Mouse (Mus musculus): ENCODE results near the gene Zc3h4. TPM values are rescaled to one million over a fixed set of nuclear protein-coding genes. Genes with fewer than 3 reads are reported as not detected.

The Zc3h4 gene
- polyA plus RNA-seq, 1 experiment = 47.2 TPM

DNA sequence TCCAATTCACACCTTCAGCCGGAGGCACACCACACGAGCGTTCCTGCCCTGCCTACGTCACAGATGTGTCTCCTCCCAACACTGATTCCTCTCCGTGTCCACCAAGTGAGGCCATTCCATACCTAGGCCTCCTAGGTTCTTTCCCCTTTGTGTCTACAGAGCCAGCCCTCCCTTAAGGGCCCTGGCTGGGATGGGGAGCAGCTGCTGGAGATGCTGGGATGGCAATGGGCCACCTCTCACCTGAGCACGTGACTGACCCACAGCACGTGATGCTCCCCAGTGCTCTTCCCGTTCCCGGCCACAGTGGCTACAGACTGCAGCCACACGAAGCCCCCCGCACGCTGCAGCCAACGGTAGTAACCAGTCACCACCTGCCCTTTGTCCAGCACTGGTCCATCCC lies 59.9 kb downstream of the Zc3h4 start:
- Histone ChIP-seq H3K4me1 (ENCODE audit: control insufficient read depth, insufficient read depth, insufficient read length) (no peaks in the 10 kb centered on the region), H3K27ac (ENCODE audit: insufficient read depth, low read length) (no peak overlapping the region), H3K27me3 (ENCODE audit: control insufficient read depth, insufficient read depth, low read length) (no peaks in the 10 kb centered on the region), H3K36me3 (ENCODE audit: control insufficient read depth, insufficient read depth, low read length) (peaks cover 9% of the 10 kb centered on the region), H3K4me3 (ENCODE audit: extremely low read depth, insufficient read depth, insufficient read length) (no peak overlapping the region)
- no peak for DNase-seq (ENCODE audit: low read depth in 1 of 2, low spot score in 2 of 2)
- WGBS = 58% methylated on average over 13 of the region's 13 CpGs
- no peak for TF ChIP-seq POLR2A (IDR thresholded peaks at IDR 0.05; ENCODE audit: low read depth, low read length)
- TF ChIP-seq CTCF (IDR thresholded peaks at IDR 0.05; ENCODE audit: extremely low read depth, insufficient read depth, insufficient read length, insufficient replicate concordance) = no peak

DNA sequence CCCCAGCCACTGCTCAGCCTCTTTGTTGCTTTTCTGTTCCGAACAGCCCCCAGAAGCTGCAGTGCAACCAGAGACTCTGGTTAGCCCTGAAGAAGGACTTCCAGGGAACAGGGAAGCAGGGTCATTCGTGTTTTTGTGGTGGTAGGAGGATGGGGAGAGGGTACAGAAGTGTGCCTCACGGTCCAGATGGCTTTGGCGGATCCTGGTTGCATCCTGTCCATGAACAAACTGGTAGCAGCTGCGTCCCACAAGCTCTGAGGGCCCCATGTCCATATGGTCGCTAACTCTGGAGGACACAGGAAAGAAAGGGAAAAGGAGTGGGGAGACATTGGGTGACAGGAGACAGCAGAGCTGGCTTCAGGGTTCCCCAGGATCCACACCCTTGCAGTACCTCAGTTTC lies 60.4 kb downstream of the Zc3h4 start:
- Histone ChIP-seq H3K4me3 (ENCODE audit: extremely low read depth, insufficient read depth, insufficient read length) (no peak overlapping the region), H3K36me3 (ENCODE audit: control insufficient read depth, insufficient read depth, low read length) (peaks cover 3% of the 10 kb centered on the region; the same call in 1 of the 2 replicates), H3K27me3 (ENCODE audit: control insufficient read depth, insufficient read depth, low read length) (no peaks in the 10 kb centered on the region), H3K4me1 (ENCODE audit: control insufficient read depth, insufficient read depth, insufficient read length) (no peaks in the 10 kb centered on the region), H3K27ac (ENCODE audit: insufficient read depth, low read length) (no peak overlapping the region)
- TF ChIP-seq CTCF (IDR thresholded peaks at IDR 0.05; ENCODE audit: extremely low read depth, insufficient read depth, insufficient read length, insufficient replicate concordance) = no peak
- no peak for TF ChIP-seq POLR2A (IDR thresholded peaks at IDR 0.05; ENCODE audit: low read depth, low read length)
- WGBS = 65% methylated on average over 6 of the region's 6 CpGs
- no peak for DNase-seq (ENCODE audit: low read depth in 1 of 2, low spot score in 2 of 2)

GRCm38 (mm10) chr7:16461705-16462104 lies 61.0 kb downstream of the Zc3h4 start:
- no peak overlapping the region for H3K27ac ChIP-seq (ENCODE audit: insufficient read depth, low read length)
- no peak overlapping the region for H3K4me3 ChIP-seq (ENCODE audit: extremely low read depth, insufficient read depth, insufficient read length)
- TF ChIP-seq POLR2A (IDR thresholded peaks at IDR 0.05; ENCODE audit: low read depth, low read length) (no peak), CTCF (IDR thresholded peaks at IDR 0.05; ENCODE audit: extremely low read depth, insufficient read depth, insufficient read length, insufficient replicate concordance) (no peak)
- WGBS = 83% methylated on average over 6 of the region's 6 CpGs
- no peaks in the 10 kb centered on the region for H3K27me3 ChIP-seq (ENCODE audit: control insufficient read depth, insufficient read depth, low read length)
- H3K36me3 ChIP-seq (ENCODE audit: control insufficient read depth, insufficient read depth, low read length) = peaks cover 3% of the 10 kb centered on the region; the same call in 1 of the 2 replicates
- no peaks in the 10 kb centered on the region for H3K4me1 ChIP-seq (ENCODE audit: control insufficient read depth, insufficient read depth, insufficient read length)
- no peak for DNase-seq (ENCODE audit: low read depth in 1 of 2, low spot score in 2 of 2)

- H3K4me1 ChIP-seq (ENCODE audit: control insufficient read depth, insufficient read depth, insufficient read length) = no peaks in the 10 kb centered on the region
- TF ChIP-seq POLR2A (IDR thresholded peaks at IDR 0.05; ENCODE audit: low read depth, low read length) (no peak), CTCF (IDR thresholded peaks at IDR 0.05; ENCODE audit: extremely low read depth, insufficient read depth, insufficient read length, insufficient replicate concordance) (peak; percentile 96)
- no peaks in the 10 kb centered on the region for H3K36me3 ChIP-seq (ENCODE audit: control insufficient read depth, insufficient read depth, low read length)
- H3K27ac ChIP-seq (ENCODE audit: insufficient read depth, low read length) = no peak overlapping the region
- no peak overlapping the region for H3K4me3 ChIP-seq (ENCODE audit: extremely low read depth, insufficient read depth, insufficient read length)
- no peaks in the 10 kb centered on the region; the same call in 1 of the 2 replicates for H3K27me3 ChIP-seq (ENCODE audit: control insufficient read depth, insufficient read depth, low read length)
- peak; percentile 35 to 74 for DNase-seq (ENCODE audit: low read depth in 1 of 2, low spot score in 2 of 2)
- 2% methylated on average over 14 of the region's 14 CpGs for WGBS
These were observed 62.5 kb downstream of the Zc3h4 start for GRCm38 (mm10) chr7:16463214-16463613.

GRCm38 (mm10) chr7:16465160-16465559 lies 64.5 kb downstream of the Zc3h4 start:
- DNase-seq (ENCODE audit: low read depth in 1 of 2, low spot score in 2 of 2) = peak in 1 of 2 experiments; percentile 65
- Histone ChIP-seq H3K27me3 (ENCODE audit: control insufficient read depth, insufficient read depth, low read length) (no peaks in the 10 kb centered on the region; the same call in 1 of the 2 replicates), H3K27ac (ENCODE audit: insufficient read depth, low read length) (no peak overlapping the region), H3K36me3 (ENCODE audit: control insufficient read depth, insufficient read depth, low read length) (no peaks in the 10 kb centered on the region), H3K4me1 (ENCODE audit: control insufficient read depth, insufficient read depth, insufficient read length) (no peaks in the 10 kb centered on the region), H3K4me3 (ENCODE audit: extremely low read depth, insufficient read depth, insufficient read length) (no peak overlapping the region)
- 5% methylated on average over 8 of the region's 8 CpGs for WGBS
- peak; percentile 82; the same call in 1 of the 2 replicates for TF ChIP-seq CTCF (IDR thresholded peaks at IDR 0.05; ENCODE audit: extremely low read depth, insufficient read depth, insufficient read length, insufficient replicate concordance)
- TF ChIP-seq POLR2A (IDR thresholded peaks at IDR 0.05; ENCODE audit: low read depth, low read length) = no peak

GRCm38 (mm10) chr7:16465568-16465967 lies 64.9 kb downstream of the Zc3h4 start:
- no peak overlapping the region for H3K4me3 ChIP-seq (ENCODE audit: extremely low read depth, insufficient read depth, insufficient read length)
- TF ChIP-seq POLR2A (IDR thresholded peaks at IDR 0.05; ENCODE audit: low read depth, low read length) = no peak
- no peak for TF ChIP-seq CTCF (IDR thresholded peaks at IDR 0.05; ENCODE audit: extremely low read depth, insufficient read depth, insufficient read length, insufficient replicate concordance)
- no peaks in the 10 kb centered on the region; the same call in 1 of the 2 replicates for H3K27me3 ChIP-seq (ENCODE audit: control insufficient read depth, insufficient read depth, low read length)
- H3K4me1 ChIP-seq (ENCODE audit: control insufficient read depth, insufficient read depth, insufficient read length) = no peaks in the 10 kb centered on the region
- DNase-seq (ENCODE audit: low read depth in 1 of 2, low spot score in 2 of 2) = no peak
- 91% methylated on average over 5 of the region's 5 CpGs for WGBS
- H3K27ac ChIP-seq (ENCODE audit: insufficient read depth, low read length) = no peak overlapping the region
- H3K36me3 ChIP-seq (ENCODE audit: control insufficient read depth, insufficient read depth, low read length) = no peaks in the 10 kb centered on the region

GRCm38 (mm10) chr7:16466565-16466964 lies 65.9 kb downstream of the Zc3h4 start:
- Histone ChIP-seq H3K27me3 (ENCODE audit: control insufficient read depth, insufficient read depth, low read length) (no peaks in the 10 kb centered on the region; the same call in 1 of the 2 replicates), H3K4me1 (ENCODE audit: control insufficient read depth, insufficient read depth, insufficient read length) (no peaks in the 10 kb centered on the region), H3K36me3 (ENCODE audit: control insufficient read depth, insufficient read depth, low read length) (no peaks in the 10 kb centered on the region), H3K4me3 (ENCODE audit: extremely low read depth, insufficient read depth, insufficient read length) (no peak overlapping the region), H3K27ac (ENCODE audit: insufficient read depth, low read length) (no peak overlapping the region)
- 75% methylated on average over 4 of the region's 4 CpGs for WGBS
- TF ChIP-seq POLR2A (IDR thresholded peaks at IDR 0.05; ENCODE audit: low read depth, low read length) (no peak), CTCF (IDR thresholded peaks at IDR 0.05; ENCODE audit: extremely low read depth, insufficient read depth, insufficient read length, insufficient replicate concordance) (no peak)
- DNase-seq (ENCODE audit: low read depth in 1 of 2, low spot score in 2 of 2) = no peak
